Mouse (Mus musculus) embryo, embryonic 10.5 days (tissue): ENCODE measurements around the gene Adam1a.
"Not testable (repeated sequence)": the region's sequence is repeated elsewhere in the genome, so short reads cannot be mapped to it uniquely, and the experiment has no call there.

ENCODE experiments used
- DNase-seq: peaks from one replicate; pipeline ENCODE4 v3.0.0-alpha.2; 2015; ENCODE audit warnings: low spot score

Gene Adam1a

DNA sequence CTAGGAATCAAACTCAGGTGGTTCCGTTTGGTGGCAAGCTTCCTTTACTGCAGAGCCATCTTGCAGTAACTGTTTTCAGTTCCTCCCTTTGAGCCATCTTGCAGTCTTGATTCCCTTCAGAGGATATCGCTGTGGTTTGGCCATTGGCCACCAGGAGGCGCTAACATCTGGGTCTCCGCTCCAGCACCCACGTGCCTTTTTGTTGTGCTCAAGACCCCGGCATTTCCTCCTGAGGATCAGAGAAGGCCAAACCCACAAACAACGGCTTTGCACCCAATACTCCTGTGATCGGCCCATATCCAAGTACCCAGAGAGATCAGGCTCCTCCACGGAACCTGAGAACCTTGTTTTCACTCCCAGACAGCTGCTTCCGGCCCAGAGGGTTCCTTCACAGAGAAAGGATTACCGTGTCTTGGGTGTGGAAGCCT, 19.2 kb upstream of the Adam1a start:
- peak; percentile 96 for DNase-seq

DNA sequence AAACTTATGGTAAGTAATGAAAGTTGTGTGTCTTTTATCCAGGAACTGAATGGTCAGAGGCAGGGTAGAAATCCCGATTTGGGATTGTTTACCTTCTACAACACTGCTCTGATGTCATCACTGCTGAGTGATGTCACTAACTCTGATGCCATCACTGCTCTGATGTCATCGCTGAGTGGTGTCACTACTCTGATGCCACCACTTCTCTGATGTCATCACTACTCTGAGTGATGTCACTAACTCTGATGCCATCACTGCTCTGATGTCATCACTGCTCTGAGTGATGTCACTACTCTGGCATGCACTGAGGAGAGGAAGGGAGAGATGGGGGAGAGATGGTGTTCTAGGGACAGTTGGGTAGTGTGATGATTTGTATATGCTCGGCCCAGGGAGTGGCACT, 17.2 kb upstream of the Adam1a start:
- DNase-seq: no peak

DNA sequence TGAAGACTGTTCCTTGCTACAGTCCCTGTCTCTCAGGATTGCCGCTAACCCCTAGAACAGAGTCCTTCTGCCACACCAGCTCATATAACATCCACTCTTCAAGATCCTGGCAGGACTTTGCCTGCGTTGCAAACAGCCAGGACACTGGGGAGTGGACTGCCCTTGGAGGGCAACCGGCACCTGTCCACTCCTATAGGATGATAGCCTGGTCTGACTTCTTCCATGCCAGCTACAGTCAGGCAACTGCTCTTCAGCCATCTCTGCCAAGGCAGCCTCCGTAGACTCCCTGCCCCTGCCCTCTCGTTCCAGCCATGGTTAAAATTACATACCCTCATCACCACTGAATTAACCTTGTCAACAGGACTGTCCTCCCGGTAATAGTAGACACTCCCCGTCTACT, 3.9 kb upstream of the Adam1a start:
- no peak for DNase-seq

DNA sequence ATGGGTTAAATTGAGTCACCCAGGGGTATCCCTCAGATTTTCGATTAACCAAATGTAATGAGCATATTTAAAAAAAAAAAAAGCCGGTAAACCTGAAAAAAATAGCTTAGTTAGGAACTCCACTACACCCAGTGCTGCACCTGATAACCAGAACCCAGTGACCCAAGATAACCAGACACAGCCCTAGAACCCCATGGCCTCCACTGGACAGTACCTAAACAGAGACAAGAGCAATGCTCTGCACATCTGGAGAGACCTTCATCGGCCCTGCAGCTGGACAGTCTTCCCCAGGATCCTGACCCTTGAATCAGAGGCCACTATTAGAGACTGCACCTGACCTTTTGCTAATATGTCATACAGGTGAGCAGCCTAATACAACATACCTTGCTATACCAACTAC, 1.8 kb upstream of the Adam1a start:
- no peak for DNase-seq

DNA sequence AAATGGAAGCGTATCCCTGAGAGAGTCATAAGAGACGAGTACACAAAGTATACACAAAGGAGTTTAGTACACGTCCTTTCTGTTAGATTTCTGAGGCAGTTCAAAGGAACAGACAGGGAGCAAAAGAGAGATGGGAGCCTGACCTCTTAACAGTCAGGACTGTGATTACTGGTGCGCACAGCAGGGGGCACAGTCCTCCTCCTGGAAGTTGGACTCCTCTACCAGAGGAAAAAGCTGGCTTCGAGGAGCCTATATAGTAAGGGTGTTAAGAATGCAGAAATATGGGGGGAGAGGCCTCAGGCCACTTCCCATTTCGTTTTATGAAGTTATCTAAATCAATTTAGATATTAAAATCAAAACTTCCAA, 1.2 kb upstream of the Adam1a start:
- DNase-seq: peak; percentile 66

DNA sequence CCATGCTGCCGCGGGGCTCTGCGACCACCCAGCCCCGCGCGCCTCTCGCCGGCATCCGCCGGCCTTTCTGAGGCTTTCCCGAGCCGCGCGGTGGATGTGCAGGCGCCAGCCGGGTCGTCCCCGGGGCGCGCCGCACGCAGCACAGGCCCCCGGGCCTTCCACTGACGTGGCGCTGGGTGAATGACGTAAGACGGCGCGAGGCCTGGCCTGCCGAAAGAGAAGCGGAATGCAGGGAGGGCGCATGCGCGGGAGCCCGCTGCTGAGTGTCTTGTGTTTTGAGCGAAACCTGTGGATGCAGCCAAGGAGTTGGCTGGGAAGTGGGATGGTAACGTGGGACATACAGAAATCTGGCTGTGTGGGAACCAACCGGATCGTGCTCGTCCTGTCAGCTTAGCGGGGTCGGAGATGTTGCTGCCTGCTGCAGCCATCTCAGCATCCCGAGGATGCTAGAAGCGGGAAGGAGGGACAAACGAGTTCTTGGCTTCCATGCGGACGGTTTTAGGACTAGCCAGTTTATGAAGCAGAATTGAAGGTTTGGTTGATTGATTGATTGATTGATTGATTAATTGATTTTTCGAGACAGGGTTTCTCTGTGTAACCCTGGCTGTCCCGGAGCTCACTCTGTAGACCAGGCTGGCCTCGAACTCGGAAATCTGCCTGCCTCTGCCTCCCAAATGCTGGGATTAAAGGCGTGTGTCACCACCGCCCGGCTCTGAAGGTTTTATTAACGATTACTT, 679 bp upstream of the Adam1a start, which contains the start of gene Mapkapk5:
TSS of gene Mapkapk5 (minus strand) at position 113 of the 737 bp plus-strand sequence.
- peak; percentile 96 for DNase-seq

DNA sequence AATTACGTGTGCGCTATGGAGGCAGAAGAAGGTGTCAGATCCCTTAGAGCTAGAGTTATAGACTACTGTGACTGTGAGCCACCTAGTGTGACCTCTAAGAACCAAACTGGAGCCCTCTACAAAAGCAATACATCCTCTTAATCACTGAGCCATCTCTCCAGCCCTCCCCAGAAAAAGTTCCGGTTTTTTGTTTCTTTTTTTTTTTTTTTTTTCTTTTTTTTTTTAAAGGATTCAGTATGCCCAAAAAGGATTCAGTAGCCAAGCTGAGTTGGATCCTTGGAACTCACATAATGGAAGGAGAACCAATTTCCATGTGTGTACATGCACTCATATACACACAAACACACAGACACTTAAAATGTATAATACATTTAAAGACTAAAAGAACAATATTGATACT, 1.9 kb downstream of the Adam1a start:
- DNase-seq: no peak

DNA sequence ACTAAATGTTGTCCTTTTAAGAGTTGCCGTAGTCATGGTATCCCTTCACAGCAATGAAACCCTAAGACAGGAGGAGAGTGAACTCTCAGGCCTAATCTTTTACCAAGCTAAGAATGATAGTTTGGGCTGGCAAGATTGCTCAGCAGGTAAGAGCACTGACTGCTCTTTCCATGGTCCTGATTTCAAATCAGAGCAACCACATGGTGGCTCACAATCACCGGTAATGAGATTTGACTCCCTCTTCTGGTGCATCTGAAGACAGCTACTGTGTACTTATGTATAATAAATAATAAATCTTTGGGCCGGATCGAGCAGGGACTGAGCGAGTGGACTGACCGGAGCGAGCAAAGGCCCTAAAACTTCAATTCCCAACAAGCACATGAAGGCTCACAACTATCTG, 4.0 kb downstream of the Adam1a start:
- no peak for DNase-seq

DNA sequence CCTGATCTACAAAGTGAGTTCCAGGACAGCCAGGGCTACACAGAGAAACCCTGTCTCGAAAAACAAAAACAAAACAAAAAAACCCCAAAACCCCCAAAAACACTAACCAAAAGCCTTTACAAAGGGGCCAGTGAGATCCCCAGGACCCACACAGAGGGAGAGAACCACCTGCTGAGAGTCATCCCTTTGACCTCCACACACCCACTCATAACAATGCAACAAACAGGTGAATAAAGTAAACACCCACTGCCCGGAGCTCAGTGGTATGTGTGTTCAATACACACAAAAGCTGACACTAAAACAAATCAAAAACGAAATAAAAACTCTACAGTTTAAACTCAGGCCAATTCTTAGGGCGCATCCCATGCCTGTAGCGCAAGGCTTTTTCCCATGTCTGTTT, 5.2 kb downstream of the Adam1a start:
- DNase-seq: no peak

DNA sequence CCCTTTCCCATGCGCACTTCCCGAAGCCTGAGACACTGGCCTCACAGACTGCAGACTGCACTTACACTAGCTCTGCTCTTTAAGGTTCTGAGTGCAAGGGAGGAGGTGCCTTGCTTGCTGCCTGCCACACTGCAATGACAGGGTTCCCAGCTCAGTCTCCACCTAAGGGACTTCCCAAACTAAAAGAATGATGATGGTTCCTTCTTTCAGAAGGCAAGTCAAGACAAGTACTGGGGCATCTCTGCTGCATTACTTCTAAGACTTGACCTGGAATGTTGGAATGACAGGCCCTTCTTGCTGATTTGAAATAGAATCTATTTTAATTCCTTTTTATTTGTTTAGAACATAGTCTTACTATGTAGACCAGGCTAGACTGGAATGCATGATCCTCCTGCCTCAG, 7.7 kb downstream of the Adam1a start:
- DNase-seq: no peak

DNA sequence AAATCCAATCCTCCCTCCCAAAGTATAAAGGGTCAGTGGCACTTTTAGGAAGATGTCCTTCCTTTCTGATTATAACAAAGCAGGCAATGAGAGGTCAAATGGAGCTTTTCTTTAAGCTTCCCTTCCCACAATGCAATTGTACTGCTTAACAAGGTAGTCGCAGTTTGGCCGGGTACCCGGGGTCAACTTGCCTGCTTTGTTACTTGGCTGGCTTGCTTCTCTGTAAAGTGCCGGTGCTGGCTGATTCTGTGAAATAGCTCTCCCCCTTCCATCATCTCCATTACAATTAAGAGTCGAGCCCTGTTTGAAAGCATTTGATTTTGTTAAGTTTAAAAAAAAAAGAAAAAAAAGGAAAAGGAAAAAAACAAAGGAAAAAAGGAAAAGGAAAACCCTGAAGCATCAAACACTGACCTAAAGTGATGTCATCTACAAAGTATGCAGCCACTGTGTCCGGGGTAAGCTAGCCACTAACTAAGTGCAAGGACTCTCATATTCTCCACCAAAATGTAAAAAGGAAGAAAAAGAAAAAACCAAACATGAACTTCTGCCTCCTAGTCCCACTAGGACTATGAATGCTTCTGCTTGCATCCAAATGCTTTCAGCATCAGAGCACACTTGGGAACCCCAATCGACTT, 8.2 kb downstream of the Adam1a start:
- no peak for DNase-seq

DNA sequence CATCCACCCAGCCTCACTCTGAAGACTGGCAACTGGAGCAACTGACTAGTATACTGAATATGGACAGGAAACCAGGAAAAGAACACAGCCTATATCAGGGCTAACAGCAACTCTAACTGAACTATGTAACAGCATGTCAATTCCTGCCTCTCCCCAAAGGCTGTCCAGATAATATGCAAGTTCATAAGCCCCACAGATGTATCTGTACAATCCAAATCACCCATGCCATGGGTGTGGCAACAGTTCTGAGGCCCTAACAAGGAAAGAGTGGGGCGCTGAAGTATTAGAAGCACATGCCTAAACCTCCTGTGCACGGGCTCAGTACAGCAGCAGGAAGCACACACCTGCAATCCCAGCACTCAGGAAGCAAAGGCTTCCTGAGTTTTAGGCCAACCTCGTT, 10.2 kb downstream of the Adam1a start:
- DNase-seq: no peak

DNA sequence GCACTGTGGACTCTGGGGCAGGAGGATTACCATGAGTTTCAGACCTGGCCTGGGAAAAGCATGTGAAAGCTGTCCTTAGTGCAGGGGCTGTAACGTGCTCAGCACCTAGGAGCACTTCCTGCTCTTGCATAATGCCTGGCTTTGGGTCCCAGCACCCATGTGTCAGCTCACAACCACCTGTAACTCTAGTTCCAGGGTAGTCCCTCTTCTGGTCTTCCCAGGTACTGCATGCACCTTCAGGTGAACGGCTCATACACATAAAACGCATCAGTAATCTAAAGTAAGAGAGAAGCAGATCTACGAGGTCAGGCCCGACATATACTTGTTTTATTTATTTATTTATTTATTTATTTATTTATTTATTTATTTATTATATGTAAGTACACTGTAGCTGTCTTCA, 10.8 kb downstream of the Adam1a start:
- no peak for DNase-seq

DNA sequence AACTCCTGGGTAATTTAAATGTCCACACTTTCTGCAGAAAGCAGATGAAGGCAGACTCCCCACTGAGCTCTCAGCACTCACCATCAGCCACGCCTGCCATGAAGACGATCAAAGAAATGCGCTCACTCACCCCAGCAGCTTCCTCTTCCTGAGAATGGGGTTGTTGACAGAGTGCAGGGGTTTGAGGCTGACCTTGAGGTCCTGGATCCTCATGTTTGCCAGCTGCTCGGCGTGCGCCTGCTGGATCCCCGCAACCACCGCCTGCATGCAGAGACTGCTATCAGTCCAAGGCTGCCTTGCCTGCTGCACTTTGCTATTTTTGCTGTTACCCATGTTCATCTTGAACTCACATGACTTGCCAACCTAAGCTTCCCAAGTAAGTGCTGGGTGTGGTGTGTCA, 18.3 kb downstream of the Adam1a start:
- DNase-seq: no peak

DNA sequence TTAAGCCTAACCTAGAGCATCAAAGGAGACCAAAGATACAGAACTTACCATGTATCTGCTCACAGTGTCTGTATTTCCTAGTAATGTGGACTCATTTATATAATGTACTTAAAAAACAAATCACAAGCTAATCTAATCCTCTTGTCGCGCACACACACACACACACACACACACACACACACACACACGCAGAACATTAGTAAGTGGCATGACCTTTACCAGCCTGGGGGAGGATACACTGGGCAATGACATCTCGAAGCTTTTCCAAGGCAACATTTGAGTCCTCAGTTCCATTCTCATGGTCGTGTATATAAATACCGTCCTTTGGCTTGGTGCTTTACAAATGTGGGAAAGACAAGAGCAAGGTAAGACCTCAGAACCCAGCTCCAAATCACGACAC, 18.8 kb downstream of the Adam1a start:
- no peak for DNase-seq

DNA sequence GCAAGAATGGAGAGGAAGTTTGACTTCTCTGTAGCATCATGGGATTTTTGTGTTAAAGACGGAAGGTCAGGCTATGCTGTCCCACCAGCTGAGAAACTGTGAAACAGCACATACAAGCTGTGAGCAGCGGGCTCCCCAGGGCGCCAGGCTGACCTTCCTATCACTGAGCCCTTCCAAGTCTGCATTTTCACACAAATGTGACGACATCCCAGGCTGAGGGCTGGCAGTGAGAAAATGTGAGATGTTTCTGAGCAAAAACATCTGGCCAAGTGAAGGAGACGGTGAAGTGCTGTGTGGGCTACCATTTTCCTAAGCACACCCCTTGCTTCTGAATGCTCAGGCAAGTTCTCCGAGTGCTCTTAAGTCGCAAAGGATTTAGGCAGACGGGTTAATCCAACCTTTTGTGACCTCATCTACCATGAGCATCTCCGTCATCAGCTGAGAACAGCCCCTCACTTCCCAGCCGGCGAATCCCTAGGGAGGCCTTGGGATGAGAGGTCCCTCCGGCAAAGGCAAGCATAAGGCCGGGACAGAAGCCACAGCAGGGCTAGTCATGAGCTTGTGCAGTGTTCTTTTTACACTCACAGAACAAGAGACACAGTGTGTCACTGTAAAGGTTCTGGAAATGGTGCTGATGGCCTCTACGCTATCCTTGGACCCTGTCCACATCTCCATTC, 19.4 kb downstream of the Adam1a start:
- DNase-seq: no peak

DNA sequence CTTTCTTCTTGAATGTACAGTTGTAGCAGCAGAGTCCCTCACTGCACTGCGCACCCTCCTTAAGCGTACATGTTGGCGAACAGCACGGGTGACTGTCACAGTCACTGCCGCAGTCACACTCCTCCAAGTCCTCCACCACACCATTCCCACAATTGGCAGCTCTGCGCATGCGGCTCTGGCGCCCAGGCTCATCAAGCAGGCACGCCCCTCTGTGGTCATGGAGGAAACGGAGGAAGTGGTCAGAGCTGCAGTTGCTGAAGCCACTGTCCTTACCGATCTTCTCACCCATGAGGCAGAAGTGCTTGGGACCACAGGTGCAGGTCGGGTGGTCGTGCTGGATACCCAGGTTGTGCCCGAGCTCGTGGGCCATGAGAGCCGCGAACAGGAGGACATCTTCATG, 25.5 kb downstream of the Adam1a start:
- not testable (repeated sequence) for DNase-seq

DNA sequence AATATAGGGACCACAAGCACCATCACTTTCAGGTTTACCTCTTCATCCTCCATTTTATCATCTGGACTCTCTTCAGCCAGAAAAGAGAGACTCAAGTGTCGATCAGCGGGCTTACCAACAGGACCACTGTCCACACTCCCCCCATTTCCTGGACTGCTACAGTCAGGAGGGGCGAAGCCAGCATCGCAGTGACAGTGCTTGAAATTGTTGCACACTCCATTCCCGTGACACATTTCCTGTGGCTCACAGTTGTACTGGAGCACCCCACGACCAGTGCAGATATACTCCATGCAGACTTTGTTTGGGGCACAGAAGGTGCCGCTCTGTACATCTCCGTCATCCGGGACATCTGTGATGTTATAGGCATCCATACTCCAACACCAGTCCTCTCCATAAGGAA, 26.3 kb downstream of the Adam1a start:
- no peak for DNase-seq

DNA sequence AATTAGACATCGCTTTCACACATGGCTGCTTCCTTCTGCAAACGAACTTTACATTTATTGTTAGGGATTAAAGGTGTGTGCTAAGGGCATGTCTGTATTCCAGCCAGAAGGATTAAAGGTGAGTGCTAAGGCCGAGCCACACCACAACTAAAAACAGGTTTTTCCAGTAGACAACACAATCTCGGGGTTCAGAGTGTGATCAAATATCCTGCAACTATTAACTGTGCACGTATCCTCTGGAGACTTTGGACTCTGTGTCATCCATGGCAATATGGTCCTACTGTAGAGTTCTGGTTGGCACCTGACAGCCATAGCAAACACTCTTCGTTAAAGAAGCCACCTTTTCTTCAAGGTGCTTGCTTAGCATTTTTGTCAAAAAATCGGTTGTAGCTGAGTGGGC, 35.3 kb downstream of the Adam1a start:
- DNase-seq: no peak

DNA sequence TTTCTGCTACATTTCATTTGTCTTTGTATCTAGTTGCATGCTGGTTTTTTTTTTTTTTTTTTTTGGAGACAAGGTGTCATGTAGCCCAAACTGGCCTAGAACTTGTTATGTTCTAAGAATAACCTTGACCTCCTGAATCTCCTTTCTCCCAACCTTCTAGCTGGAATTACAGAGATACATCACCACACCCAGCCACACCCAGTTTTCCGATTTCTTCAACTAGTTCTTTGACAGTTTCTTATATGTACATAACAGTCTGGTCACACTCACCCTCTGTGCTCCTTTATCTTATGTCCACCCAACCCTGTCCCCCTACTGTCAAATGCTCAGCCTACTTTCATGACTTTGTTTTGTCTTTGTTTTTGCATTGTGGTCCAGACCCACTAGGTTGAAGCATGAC, 38.4 kb downstream of the Adam1a start:
- no peak for DNase-seq

DNA sequence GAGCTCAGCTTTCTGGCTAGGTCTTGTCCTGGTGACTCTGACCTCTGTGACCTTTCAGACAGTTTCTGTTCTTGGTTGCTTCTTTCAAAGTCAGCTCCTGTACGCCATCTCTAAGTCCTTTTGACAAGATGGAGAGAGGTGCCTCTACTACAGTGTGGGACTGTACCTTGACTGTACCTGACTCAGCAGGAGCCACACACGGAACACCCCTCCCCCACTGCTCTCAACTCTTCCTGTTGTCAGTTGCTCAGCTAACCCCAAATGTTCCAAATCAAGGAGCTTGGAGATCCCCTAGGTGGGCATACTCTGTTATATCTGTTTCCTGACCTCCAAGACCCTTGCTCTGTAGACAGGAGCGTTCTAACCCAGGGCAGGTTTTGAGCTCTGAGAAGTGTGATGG, 42.1 kb downstream of the Adam1a start, which contains the start of gene Adam1b:
TSS of gene Adam1b (minus strand) at position 205 of the 400 bp plus-strand sequence.
- DNase-seq: no peak

DNA sequence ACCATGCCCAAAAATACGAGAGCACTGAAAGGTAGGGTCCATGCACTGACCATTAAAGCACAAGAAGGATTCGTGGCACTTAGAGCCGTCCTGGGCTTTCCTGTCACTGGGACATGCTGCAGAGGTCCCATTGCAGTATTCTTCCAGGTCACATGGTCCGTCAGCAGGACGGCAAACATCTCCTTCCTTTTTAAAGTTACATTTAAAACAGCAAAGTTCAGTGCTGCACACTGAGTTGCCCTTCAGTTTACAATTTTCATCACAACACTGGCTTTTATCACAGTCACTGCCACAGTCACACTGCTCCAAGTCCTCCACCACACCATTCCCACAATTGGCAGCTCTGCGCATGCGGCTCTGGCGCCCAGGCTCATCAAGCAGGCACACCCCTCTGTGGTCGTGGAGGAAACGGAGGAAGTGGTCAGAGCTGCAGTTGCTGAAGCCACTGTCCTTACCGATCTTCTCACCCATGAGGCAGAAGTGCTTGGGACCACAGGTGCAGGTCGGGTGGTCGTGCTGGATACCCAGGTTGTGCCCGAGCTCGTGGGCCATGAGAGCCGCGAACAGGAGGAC, 43.8 kb downstream of the Adam1a start:
- DNase-seq: not testable (repeated sequence)

DNA sequence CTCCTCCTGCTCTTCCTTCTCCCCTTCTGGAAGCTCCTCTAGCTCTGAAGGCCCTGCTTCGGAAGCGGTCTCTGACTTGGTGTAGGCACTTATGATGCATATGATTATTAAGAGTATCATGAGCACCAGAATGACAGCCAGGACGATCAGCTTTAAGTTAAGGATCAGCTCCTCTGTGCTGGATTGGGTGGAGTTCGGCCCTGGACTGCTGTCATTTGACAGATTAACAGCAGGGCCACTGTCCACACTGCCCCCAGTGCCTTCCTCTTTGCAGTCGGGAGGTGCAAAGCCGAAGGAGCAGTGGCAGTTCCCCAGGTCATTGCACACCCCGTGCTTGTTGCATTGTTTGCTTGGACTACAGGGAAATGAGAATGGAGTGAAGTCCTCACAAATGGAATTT, 44.6 kb downstream of the Adam1a start:
- DNase-seq: no peak
